Mouse (Mus musculus) cortical plate, adult 2 months (tissue): ENCODE data around the gene Arl14.

Experiments used
- CTCF ChIP-seq: fragments of 200-500 bp; IDR thresholded peaks from 2 replicates; pipeline ENCODE4 v1.5.1; 2011; ENCODE audit warnings: mild to moderate bottlenecking, control low read depth, low read length; ENCODE audit not compliant: insufficient read depth; ENCODE audit errors: extremely low read depth
- POLR2A ChIP-seq: fragments of 200-500 bp; IDR thresholded peaks from 2 replicates; pipeline ENCODE4 v1.6.1; 2011; ENCODE audit warnings: mild to moderate bottlenecking, low read length, control low read depth; ENCODE audit not compliant: insufficient read depth; ENCODE audit errors: extremely low read depth

DNA sequence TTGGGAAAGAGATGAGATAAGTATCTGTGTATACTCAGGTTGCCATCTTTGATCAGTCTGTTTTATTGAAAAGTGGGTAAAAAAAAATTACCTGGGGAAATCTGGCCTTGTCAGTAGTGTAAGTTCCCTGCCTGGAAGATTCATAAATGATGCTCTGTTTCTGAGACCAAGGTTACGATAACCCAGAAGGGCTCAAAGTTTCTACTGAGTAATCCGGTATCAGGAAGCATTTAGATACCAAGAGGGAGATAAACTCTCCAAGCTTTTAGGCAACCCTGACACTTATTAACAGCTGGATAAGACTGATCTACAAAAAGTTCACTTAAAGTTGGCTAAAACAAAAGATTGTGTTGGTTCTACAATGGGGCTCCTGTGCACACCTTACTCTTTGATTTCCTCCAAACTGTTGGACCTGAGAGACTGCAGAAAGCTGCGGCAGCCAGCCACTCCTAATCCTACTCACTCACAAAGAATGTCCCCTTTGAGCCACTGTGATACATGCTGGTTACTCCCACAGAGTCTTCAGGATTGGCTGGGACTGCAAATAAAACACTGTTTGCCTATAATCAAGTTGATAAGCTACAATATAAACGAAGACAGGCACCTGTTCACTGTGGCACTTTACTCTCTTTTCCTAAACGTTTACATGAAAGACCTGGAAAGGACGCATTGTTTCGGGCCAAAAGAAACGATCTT is at the start of gene Arl14:
- TF ChIP-seq CTCF (no peak), POLR2A (no peak)
